Mouse (Mus musculus) spleen, postnatal 36 days (tissue): Measurements from ENCODE around the gene Glis2.

Source experiments
- DNase-seq, 2 experiments: peaks; one replicate each; pipeline ENCODE4 v3.0.0; 2022; ENCODE audit warnings: low spot score in 2 of 2, mixed read lengths in 1 of 2

Gene Glis2

DNA sequence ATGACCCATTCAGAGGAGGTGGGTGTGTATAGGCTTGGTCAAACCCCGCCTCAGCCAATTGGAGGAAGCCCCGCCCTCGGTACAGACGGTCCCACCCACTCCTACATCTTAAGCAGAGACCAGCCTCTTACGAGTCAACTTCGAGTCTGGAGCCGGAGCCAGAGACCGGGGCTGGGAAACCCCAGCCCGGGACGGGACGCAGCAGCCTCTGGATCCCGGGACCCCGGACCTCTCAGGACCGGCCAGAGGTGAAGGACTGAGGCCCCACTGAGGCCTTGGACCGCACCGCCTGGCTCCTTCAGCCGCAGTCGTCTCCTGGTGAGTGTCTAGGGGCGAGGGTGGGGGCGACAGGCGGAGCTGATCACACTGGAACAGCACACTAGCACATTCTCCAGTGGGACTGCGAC, 45.3 kb downstream of the Glis2 start, which contains the start of the genes Vasn and Dnaja3:
Vasn (plus strand) TSS at position 111 of the 407 bp plus-strand sequence.
Dnaja3 (plus strand) TSS at position 159 of the 407 bp plus-strand sequence.
- DNase-seq: peak; percentile 72

DNA sequence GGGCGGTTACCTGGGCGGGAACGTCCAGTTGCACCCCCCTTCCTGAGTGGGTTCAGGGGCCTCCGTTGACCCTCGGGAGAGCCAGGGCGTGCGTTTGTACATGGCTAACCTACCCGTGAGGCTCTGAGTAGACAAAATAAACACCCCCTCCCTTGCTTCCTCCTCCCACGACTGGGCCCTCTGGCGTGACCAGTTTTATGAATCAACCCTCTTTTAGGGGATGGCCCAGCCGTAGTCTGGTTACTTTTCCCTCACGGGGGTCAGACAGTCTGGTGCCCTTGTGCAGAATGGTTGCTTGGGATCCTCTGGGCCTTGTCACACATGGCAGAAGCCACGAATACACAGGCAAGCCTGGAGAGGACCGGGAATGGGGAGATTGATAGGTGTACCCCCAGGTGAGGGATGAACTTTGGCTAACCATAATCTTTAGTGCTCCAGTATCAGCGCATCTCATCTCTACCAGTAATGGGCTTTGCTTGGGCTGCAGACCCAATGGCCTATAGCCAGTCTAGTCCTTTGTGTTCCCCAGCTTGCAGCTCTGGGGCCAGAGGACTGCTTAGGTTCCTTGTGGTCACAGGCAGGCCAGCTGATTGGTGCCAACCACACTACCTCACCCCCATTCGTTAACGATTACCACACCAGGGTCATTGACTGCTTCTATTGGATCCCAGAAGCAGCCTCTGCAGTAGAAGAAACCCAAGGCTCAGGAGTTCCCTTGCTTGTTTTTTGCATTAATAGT, 45.9 kb downstream of the Glis2 start:
- DNase-seq: peak; percentile 28 to 36

DNA sequence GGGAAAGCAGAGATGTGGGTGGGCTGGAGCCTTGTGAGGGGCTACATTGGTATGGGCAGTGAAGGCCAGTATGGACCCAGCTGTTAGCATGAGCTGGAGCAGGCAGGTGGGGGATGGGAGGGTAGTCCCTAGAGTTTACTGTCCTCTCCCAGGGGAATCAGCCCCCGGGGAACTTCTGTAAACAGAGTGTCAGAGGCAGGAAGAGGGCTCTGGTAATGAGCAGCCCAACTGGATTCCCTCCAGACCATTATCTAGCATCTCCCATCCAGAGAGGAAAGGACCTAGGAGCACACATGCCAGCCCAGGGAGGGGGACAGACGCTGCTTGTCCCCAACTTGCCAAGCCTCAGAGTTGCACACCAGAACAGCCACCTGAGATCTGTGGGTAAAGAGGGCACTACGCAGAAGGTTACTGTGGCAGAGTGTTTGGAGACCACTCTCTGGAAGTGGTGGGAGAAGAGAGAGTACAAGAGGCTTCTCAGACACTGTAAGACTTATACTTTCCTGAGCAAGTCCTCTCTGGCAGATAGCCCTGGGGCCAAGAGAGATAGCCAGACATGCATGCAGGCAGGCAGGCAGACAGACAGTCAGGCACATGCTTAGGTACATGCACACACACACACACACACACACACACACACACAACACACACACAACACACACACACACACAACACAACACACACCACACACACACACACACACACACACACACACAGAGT, 46.8 kb downstream of the Glis2 start:
- DNase-seq: peak; percentile 44 to 50

DNA sequence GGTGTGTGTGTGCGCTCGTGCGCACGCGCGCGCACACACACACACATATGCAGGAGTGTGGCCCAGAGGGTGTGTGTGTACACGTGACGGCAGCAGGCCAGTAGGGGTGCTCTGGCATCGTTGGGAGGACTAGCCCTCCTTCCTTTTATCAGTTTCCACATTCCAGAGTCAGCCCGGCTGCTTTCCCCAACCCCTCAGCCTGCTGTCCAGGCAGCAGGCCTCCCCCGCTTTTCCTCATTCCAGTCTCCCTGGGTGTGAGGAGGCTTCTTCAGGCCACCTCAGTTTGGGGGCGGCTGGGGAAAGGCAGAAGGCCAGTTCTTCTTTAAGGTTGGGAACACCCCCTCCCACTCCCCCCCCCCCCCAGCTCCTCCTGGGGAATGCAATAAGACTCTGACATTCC, 47.7 kb downstream of the Glis2 start:
- peak in 1 of 2 experiments; percentile 8 for DNase-seq

DNA sequence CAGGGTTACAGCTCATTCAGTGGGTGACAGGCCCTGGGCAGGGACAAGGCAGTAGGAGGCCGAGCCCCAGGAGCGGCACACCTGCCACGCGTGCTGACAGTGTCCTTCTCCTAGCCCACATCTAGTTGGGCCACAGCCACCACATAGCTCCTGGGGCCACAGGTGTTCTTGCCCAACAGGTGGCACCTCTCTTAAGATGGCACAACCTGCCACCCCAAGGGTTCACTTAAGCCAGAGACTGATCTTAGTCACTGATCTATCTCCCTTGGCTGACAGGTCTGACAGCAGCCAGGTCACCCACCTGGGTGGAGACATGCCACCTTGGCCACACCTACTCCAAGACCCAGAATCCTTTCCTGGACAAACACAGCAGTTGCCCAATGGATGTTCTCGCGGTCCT, 48.4 kb downstream of the Glis2 start:
- DNase-seq: no peak

DNA sequence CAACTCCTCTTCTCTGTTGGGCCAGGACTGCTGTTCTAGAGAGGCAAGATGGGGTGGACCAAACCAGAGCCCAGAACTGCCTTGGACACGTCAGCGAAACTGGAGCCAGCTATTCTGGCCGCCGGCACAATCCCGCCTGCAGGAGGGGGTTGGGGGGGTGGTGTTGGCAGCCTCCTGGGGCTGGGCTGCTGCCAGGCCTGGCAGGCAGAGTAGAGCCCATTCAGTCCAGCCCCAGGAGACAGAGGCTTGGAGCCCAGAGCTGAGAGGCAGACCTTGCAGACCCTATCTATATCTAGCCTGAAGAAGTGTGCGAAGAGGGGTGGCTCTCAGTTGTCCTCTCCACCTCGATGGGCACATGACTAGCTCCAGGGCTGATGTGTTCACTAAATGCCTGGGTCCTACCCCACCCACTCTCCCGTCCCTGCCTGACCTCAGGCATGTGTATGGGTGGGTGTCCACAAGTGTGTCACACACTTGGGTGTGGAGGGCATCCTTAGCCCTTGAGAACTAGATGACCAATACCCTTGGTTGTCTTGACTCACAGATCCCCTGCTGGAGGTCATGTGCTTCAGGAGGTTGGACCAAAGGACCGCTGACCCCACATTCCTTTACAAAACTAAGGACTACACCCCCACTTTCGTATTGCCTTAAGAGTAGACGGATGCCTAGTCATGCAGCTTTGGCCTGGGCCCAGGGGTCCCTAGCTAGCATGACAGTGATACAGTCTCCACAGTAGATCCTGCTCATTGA, 49.3 kb downstream of the Glis2 start:
- no peak for DNase-seq

DNA sequence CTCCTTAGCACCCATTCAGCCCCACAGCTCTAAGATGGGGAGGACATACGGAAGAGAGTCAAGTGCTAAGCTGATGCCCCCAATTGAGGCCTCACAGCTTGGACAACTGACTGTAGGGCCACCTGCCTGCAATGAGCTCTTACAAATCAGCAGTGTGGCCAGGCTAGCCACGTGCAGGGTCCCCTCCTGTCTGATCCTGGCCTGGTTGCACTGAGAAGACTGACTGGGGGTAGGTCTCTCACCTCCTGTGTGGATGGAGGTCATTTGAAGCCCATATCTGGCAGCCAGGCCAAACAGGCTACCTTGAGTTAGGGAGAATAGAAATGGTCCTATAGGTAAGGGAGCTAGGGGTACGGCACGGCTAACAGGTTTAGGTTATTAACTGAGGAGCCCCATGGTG, 51.4 kb downstream of the Glis2 start:
- DNase-seq: no peak

DNA sequence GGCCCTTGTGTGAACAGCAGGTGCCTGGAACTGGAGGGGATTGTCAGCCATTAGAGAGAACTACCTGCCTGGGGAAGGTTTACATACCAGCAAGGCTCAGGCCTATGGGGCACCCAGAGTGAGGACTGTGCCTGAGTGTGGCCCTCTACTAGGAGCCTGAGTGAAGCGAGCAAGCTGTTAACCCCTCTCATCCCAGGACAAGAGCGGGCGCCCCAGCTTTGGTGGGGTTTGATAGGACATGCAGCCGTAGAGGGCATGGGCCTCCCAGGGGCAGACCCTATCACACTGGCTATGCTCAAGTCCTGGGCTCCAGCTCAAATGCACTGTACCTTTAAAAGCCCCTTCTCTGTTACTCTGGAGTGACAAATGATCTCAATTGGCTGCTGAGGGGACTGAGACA, 52.3 kb downstream of the Glis2 start:
- DNase-seq: no peak

DNA sequence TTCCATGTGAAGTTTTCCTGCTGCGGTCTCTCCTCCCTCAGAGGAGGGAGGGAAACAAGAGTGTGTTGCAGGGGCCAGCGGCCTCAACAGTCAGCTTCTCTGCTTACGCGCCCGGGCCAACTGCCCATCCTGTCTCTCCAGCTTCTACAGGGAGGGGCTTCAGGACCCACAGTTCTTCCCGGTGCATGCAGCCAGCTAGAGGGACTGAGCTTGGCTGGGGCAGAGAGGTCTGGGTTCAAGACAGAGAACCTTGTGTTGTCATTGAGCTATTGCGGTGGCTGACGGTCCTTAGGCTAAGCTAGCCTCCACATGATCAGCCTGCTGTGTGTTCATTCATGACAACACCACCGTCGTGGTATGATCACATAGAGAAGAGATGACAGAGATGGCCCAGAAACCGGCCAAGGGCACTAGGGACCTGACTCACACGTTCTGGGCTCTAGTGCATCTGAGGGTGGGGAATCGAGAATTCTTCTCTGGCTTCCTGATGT, 53.2 kb downstream of the Glis2 start:
- no peak for DNase-seq

DNA sequence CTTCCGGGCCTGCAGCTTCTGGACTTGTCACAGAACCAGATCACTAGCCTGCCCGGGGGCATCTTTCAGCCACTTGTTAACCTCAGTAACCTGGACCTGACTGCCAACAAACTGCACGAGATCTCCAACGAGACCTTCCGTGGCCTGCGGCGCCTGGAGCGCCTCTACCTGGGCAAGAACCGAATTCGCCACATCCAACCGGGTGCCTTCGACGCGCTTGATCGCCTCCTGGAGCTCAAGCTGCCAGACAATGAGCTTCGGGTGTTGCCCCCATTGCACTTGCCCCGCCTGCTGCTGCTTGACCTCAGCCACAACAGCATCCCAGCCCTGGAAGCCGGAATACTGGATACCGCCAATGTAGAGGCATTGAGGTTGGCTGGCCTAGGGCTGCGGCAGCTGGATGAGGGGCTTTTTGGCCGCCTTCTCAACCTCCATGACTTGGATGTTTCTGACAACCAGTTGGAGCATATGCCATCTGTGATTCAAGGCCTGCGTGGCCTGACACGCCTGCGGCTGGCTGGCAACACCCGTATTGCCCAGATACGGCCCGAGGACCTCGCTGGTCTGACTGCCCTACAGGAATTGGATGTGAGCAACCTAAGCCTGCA, 54.0 kb downstream of the Glis2 start:
- no peak for DNase-seq

DNA sequence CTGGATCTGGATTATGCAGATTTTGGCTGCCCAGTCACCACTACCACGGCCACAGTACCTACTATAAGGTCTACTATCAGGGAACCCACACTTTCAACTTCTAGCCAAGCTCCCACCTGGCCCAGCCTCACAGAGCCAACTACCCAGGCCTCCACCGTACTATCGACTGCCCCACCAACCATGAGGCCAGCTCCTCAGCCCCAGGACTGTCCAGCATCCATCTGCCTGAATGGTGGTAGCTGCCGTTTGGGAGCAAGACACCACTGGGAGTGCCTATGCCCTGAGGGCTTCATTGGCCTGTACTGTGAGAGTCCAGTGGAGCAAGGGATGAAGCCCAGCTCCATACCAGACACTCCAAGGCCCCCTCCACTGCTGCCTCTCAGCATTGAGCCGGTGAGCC, 54.7 kb downstream of the Glis2 start:
- no peak for DNase-seq

DNA sequence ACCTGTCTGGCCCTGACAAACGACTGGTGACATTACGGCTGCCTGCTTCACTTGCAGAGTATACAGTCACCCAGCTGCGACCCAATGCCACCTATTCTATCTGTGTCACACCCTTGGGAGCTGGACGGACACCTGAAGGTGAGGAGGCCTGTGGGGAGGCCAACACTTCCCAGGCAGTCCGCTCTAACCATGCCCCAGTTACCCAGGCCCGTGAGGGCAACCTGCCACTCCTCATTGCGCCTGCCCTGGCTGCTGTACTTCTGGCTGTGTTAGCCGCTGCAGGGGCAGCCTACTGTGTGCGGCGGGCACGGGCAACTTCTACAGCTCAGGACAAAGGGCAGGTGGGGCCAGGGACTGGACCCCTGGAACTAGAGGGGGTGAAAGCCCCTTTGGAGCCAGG, 55.2 kb downstream of the Glis2 start:
- DNase-seq: no peak

DNA sequence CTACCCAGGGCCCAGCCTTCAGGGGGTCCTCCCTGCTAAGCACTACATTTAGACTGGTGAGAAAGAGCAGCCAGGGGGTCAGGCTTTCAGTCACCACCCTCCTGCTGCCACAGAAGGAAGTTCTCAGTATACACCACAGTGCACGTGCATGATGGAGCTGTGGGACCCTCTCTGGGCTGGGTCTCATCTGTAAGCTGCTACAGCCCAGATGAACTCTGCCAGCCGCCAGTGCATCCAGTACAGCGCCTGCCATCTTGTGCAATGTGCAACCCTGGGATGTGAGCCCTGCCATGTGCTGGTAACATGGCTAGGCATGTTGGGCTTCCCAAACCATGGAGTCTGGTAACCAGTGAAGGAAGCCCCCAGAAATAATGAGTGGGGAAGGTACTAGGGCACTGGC, 55.6 kb downstream of the Glis2 start:
- no peak for DNase-seq

DNA sequence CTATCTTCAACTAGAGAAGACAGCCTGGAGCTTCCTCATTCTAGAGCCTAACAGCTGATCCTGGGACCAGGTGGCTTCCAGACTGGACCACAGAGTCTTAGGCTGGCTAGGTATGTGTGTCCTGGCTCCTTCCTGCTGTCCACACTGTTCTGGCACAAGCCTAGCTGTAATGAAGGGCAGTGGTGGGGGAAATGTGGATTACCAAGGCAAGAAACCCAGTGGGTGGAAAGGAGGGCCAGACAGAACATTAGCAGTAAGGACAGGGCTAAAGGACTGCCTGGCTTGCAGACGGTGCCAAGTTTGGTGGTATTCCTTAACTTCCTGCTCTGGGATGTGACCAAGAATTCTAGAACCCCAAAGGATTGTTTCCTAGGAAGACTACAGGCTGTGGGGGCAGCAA, 56.6 kb downstream of the Glis2 start:
- no peak for DNase-seq

DNA sequence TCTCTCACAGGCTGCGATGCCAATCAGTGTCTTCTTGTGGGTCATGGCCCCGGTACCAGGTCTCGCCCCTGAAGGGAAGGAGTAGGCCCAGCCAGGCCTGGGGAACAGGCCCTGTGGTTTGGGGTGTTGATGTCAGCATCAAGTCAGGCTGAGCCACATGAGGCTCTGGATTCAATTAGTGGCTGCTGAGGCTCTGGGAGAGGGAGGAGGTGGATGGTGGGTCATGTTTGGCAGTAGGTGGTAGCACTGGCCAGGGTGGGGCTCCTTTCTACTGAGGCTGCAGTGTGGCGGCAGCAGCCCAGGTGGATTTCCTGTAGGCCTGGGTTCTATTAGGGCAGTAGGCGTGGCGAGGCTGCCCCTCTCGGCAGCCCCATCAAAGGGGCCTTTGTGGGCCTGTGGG, 57.1 kb downstream of the Glis2 start:
- no peak for DNase-seq

DNA sequence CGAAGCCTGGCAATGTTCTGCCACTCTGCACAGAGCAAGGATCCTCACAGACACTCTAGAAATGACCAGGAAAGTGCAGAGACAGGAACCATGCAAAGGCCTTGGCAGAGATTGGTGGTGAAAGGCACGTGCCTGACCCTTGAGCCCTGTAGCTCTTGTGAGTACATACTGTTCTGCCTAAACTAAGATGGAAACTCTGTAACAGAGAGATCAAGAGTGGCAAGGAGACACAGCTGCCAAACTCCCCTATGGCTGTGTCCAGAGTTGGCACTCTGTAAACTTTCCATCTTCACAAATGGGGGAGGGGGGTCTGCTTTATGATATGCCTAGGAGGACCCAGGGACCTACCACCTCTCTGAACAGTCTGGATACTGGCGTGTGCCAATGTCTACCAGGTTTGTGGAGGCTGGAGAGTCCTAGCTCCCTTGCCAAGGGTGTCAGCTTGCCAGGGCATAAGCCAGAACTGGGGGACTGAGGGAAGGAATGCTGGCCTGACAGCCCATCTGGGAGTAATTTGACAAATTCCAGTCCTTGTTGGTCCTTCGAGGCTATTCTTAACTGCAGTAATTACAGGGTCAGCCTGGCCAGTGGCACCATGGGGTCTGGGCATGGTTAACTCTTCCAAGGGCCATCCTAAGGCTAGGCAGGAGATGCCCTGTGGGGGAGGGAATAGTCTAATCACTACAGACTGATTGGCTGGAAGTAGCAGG, 58.3 kb downstream of the Glis2 start:
- no peak for DNase-seq

DNA sequence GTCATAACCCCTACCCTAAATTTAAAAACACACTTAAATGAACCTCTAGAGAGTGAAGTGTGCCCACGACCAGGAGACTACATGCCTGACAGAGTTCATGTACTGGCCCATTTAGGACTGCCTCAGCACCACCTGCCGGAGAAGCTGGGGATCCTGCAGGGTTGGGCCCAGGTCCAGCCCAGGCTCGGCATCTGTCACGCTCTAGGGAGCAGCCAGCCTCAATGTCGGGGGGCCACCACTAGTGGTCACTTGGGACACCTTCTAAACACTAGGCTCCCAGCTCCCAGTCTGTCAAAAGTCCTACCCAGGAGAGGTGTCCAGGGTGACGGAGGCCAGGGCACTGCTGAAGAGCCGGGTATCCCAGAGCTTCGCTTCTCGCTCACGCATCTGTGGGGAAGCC, 60.2 kb downstream of the Glis2 start:
- no peak for DNase-seq

DNA sequence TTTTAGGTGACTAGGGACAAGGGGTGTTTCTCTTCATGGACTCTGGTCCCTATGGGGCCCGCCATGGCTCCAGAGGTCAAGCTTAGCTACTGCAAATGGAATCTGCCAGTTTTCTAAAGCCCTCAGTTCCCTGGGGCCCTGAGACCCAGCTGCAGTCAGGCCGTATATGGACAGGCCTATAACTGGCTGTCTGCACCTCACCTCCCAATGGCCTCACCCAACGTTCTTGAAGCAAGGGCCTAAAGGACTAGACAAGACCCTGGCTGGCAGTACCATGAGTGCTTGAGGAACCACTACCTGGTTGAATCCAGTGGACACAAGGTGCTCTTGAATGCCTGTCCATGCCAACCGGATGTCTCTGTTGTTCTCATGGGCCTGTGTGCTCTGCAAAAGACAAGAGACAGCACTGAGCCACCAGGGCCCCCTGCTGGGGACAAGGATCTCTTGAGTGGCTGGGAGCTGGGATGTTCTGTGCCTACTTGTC, 60.8 kb downstream of the Glis2 start:
- no peak for DNase-seq

DNA sequence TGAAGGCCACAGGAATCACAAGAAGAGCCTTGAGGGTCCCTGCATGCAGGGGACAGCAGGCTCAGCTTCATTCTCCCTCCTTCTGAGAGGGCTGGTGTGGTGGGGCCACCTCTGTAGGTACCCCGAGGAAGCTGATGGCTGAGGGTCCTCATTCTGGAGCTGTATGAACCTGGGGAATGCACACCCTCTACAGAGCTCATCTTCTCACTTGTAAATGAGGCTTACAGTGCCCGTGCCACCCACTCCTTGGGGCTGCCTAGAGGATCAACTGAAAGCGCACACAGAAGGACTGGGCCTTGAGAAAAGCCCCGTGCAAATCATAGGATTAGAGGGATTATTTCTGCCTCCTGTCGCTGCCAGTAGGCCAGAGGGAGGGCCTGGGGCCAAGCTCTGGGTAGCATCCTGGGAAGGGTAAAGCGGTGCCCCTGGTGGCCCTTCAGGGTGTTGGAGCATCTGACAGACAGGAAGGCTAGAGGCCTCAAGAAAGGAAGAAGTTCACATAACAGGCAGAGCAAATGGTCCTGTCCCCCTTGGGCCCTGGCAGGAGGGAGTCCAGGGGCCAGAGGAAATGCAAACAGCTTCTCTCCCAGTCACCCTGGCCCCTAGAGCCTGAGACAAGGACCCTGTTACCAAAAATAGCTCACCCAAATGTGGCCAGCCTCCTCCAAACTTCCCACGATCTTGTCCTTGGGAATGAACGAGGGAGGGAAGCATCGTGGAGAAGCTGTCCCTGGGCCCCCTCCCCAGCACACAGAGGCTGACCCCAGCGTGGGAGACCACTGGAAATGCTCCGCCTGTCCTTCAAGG, 61.5 kb downstream of the Glis2 start:
- no peak for DNase-seq

DNA sequence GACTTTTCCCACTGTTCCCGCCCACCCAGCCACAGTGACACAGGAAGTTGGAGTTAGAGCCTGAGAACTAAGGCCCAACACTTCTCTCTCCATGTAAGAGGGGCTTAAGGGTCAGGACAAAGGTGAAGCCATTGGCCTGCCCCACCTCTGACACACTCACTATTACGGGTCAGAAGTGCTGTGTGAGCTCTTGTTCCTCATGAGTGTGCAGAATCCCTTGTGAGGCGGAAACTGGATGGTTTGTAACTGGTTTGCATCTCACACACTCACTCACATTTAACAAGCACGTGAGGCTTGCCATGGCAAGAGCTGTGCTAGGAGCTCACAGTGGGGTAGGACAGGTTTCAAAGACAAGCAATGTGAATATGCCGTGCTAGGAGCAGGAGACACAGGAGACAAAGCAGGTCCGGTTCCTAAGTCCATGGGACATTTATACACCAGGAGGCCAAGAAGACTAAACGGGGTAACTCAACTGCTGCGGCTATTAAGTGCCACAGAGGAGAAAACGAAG, 62.1 kb downstream of the Glis2 start:
- no peak for DNase-seq
